Mouse (Mus musculus) kidney, adult 2 months (tissue): ENCODE measurements around the gene Rab22a.

Experiments
- CTCF ChIP-seq: fragments of 200-500 bp; conservative IDR thresholded peaks from 2 replicates; pipeline ENCODE4 v1.5.1; 2011; ENCODE audit warnings: low read depth, mild to moderate bottlenecking, control low read depth, low read length, moderate library complexity, mixed read lengths; ENCODE audit not compliant: insufficient read depth, insufficient read length
- POLR2A ChIP-seq: fragments of 200-500 bp; IDR thresholded peaks from one replicate; pipeline ENCODE4 v1.6.1; 2011; ENCODE audit warnings: low read depth, low read length, control low read depth

- TF ChIP-seq CTCF (no peak), POLR2A (no peak)
These were observed 1.0 kb upstream of the Rab22a start for GRCm38 (mm10) chr2:173658517-173658916.
